Mouse (Mus musculus): ENCODE measurements around the gene Csnk2a1. TPM values are rescaled to one million over a fixed set of nuclear protein-coding genes. Genes with fewer than 3 reads are reported as not detected.

Gene Csnk2a1
- polyA plus RNA-seq (2015; fragmentation: Nextera tagmentation; extraction: Ambion mirVana), result 89.7 and 99.2 TPM in 2 replicates

DNA sequence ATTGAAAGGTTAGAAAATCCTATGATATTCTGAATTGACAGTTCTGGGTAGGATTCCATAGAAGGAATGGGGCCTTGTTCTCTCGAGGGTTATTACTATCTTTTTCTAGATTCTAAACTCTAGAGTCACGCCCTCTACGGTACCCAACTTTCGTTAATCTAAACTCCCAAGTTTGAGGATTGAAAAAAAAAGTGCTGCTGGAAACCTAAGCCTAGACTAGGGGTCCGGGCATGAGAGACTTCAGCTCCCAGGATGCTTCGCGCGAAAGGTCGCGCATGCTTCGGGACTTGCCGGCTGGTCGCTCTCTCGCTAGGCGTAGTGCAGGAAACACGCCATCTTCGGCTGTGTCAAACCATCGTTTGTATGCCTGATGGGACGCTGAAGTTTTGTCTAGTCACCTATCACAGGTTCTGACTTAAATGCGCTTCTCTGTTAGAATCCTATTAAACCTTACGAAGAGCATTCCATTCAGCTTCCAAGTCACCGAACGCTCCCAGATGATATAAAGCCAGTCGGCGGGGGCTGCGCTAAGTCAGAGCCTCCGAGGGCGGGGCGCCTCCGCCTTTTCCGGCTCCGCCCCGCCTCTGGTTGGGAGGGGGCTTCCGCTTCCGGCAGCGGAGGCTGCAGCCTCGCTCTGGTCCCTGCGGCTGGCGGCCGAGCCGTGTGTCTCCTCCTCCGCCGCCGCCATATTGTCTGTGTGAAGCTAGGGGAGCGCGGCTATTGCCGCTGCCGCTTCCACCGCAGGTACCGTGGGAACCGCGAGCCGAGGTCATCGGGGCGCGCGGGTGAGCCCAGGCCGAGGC, at the start of gene Csnk2a1:
Csnk2a1 (plus strand) TSS at position 592 of the 803 bp plus-strand sequence.
- Histone ChIP-seq H3K9ac (peak within 1 kb of the TSS; percentile 90), H3K27me3 (no peaks in the 10 kb centered on the region), H3K4me3 (peak within 1 kb of the TSS; percentile 95), H3K36me3 (no peaks in the 10 kb centered on the region), H3K27ac (replicated peaks) (peak within 1 kb of the TSS; percentile 96), H3K4me1 (replicated peaks) (peaks cover 16% of the 10 kb centered on the region), H3K9me3 (no peaks in the 10 kb centered on the region), H3K4me2 (peak within 1 kb of the TSS; percentile 73)
- under 1% methylated on average over 57 of the region's 58 CpGs for WGBS
- ATAC-seq (ENCODE audit: low read depth), result peak; percentile 96

DNA sequence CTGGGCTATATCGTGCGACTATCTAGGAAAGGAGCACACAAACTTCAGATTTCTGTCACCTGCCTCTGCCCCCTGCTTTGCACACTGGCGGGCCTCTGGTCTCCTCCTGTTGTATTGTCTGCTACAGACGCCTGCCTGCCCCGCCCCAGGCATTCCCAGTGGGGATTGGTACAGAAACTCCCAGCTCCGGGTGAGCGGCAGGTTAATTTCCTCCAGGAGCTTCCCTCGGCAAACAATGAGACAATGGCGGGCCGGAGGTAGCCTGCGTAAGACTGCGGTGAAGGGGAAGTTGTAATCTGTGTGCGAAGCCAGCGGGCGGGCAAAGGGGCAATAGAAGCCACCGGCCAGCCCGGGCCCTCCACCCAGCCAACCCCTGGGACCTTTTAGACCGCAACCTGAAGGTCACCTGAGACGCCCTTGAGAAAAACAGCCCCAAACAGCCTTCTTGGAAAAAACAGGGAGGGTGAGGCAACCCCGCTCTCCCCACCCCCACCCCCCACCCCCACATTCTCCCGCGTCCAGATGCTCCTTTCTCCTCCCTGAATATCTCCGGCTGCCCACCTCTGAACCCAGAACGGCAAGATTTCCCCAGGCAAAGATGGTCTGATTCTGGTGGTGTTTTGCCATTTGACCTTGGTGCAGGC, 49.4 kb upstream of the Csnk2a1 start:
- no peaks in the 10 kb centered on the region for H3K27me3 ChIP-seq
- peaks cover 12% of the 10 kb centered on the region for H3K4me1 ChIP-seq (replicated peaks)
- peak overlapping the region; percentile 41 for H3K4me2 ChIP-seq
- no peaks in the 10 kb centered on the region for H3K36me3 ChIP-seq
- 0 out of 2 replicates have a peak overlapping the region, but pooled peaks have one; percentile 6 for H3K4me3 ChIP-seq
- 0 out of 2 replicates have a peak, but pooled peaks have one; percentile 19 for ATAC-seq (ENCODE audit: low read depth)
- peak overlapping the region; percentile 47; the same call in 1 of the 2 replicates for H3K9ac ChIP-seq
- H3K27ac ChIP-seq (replicated peaks), result no peak overlapping the region
- WGBS, result 7% methylated on average over 24 of the region's 24 CpGs
- peaks cover 6% of the 10 kb centered on the region; the same call in 1 of the 2 replicates for H3K9me3 ChIP-seq

DNA sequence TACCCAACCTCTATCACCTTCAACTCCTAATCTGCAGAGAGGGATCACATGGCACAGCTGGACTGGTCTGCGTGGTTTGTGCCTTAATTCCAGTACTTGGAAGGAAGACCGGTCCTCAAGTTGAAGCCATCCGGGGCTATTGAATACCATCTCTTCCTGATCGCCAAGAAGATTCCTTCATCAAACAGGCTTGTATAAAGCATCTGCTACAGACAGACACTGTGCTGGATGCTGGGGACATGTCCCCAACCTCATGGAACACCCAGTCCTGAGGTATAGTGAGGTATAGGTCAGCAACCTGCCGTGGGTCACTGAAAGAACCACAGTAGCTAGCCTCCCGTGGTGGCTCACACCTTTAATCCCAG, 48.9 kb upstream of the Csnk2a1 start:
- Histone ChIP-seq H3K9me3 (peaks cover 6% of the 10 kb centered on the region; the same call in 1 of the 2 replicates), H3K36me3 (no peaks in the 10 kb centered on the region), H3K27ac (replicated peaks) (no peak overlapping the region), H3K27me3 (no peaks in the 10 kb centered on the region), H3K4me2 (no peak overlapping the region), H3K9ac (no peak overlapping the region), H3K4me1 (replicated peaks) (peaks cover 12% of the 10 kb centered on the region), H3K4me3 (no peak overlapping the region)
- no peak for ATAC-seq (ENCODE audit: low read depth)
- whole genome bisulfite sequencing, result 69% methylated on average over 6 of the region's 6 CpGs

DNA sequence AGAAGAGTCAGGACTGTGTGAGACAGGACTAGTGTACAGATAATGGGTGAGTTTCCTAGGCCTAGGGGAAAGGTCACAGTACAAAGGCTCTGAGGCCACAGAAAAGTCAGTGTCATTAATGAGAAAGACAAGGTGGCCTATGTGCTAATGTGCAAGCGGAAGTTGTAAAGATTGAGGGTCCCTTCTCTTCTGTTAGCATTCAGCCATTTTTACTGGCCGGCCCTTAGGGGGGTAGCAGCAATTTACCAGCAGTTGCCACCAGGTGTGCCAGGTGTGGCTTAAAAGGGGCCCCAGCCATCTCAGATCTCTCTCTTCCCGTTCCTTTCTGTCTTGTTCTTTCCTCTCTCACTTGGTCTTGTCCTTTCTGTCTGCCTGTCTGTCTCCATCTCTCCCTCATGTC, 48.3 kb upstream of the Csnk2a1 start:
- Histone ChIP-seq H3K4me3 (no peak overlapping the region), H3K9me3 (peaks cover 6% of the 10 kb centered on the region; the same call in 1 of the 2 replicates), H3K36me3 (no peaks in the 10 kb centered on the region), H3K4me2 (no peak overlapping the region), H3K4me1 (replicated peaks) (peaks cover 12% of the 10 kb centered on the region), H3K27ac (replicated peaks) (no peak overlapping the region), H3K9ac (no peak overlapping the region), H3K27me3 (no peaks in the 10 kb centered on the region)
- no peak for ATAC-seq (ENCODE audit: low read depth)
- WGBS, result 78% methylated on average over 3 of the region's 3 CpGs

DNA sequence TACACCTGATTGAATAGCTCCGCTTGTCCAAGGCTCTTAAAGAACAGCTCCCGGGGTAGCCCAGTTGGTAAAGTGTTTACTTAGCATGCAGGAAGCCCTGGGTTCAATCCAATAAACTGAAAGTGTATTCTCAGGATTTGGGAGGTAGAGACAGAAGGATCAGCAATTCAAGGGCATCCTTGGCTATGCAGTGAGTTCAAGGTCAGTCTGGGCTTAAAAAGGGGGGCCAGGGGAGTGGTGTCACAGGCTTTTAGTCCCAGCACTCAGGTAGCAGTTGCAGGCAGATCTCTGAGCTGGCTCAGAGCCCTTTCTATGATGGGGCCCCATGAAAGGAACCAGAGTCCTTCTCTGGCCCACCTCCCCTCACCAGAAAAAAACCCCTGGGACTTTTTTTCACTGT, 47.3 kb upstream of the Csnk2a1 start:
- no peak overlapping the region for H3K27ac ChIP-seq (replicated peaks)
- H3K4me1 ChIP-seq (replicated peaks), result peaks cover 12% of the 10 kb centered on the region
- no peaks in the 10 kb centered on the region for H3K36me3 ChIP-seq
- WGBS, result 77% methylated on average over 2 of the region's 2 CpGs
- H3K4me3 ChIP-seq, result no peak overlapping the region
- peaks cover 6% of the 10 kb centered on the region; the same call in 1 of the 2 replicates for H3K9me3 ChIP-seq
- H3K4me2 ChIP-seq, result no peak overlapping the region
- no peak for ATAC-seq (ENCODE audit: low read depth)
- H3K27me3 ChIP-seq, result no peaks in the 10 kb centered on the region
- H3K9ac ChIP-seq, result no peak overlapping the region

DNA sequence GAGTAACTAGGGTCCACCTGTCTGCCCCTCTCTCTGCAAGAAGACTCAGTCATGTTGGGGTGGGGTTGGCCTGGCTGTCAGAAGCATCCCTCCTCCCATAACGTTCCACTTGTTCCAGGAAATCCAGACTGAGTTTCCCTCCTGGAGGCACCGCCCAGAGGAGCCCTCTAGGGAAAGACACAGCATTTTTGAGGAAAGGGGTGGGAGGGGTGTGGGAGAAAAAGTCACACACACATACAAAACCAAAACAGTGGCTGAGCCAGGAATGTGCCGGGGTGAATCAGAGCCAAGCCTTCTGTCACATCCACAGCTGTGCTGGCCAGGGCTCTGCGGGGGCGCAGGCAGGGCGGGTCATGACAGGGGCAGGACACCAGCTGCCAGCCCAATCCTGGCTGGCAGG, 46.3 kb upstream of the Csnk2a1 start:
- no peaks in the 10 kb centered on the region for H3K36me3 ChIP-seq
- 63% methylated on average over 6 of the region's 6 CpGs for WGBS
- ATAC-seq (ENCODE audit: low read depth), result no peak

DNA sequence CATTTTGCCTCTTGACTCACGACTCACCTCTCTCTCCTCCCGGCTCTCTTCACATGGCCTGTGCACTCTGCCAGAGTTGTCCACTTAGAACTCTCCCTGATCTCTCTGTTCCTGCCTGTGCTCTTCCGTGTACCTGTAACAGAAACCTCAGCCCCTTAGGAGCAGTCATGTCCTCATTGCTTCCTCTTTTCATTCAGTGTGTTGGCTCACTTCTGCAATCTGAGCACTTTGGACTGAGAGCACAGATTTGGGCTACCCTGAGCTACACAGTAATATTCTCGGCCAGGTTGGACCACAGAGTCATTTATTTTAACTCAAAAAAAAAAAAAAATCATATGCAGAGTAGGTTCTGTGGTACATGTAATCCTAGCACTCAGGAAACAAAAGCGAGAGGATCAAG, 39.5 kb upstream of the Csnk2a1 start:
- ATAC-seq (ENCODE audit: low read depth), result no peak
- H3K9me3 ChIP-seq, result no peaks in the 10 kb centered on the region
- 84% methylated on average over 5 of the region's 5 CpGs for WGBS
- H3K36me3 ChIP-seq, result no peaks in the 10 kb centered on the region
- no peak overlapping the region for H3K9ac ChIP-seq
- H3K4me2 ChIP-seq, result no peak overlapping the region
- no peak overlapping the region for H3K4me3 ChIP-seq
- no peaks in the 10 kb centered on the region for H3K27me3 ChIP-seq
- no peaks in the 10 kb centered on the region for H3K4me1 ChIP-seq (replicated peaks)
- no peak overlapping the region for H3K27ac ChIP-seq (replicated peaks)

More for the DNA sequence above, 46.3 kb upstream of the Csnk2a1 start:
- Histone ChIP-seq H3K9ac (no peak overlapping the region), H3K9me3 (peaks cover 4% of the 10 kb centered on the region; the same call in 1 of the 2 replicates), H3K4me3 (no peak overlapping the region), H3K27ac (replicated peaks) (no peak overlapping the region), H3K4me1 (replicated peaks) (peaks cover 12% of the 10 kb centered on the region), H3K27me3 (no peaks in the 10 kb centered on the region), H3K4me2 (no peak overlapping the region)

DNA sequence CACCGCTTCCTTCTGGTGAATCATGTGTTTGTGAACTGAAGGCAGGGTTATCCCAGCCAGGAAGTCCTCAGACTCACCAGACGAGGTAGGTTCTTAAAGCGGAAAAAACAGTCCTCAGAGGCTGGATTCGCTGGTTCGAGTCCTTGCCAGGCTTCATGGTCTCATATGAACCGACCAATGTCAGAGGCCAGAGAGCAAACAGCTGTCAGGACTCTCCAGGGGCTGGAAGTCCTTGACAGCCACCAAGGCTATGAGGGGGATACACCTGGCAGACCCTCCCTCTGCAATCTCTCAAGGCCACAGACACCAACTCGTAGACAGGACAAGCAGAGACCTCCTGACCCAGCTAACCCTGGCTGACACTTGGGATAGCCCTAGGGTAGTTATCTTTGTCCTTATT, 37.4 kb upstream of the Csnk2a1 start:
- Histone ChIP-seq H3K27me3 (no peaks in the 10 kb centered on the region), H3K9me3 (no peaks in the 10 kb centered on the region), H3K36me3 (no peaks in the 10 kb centered on the region), H3K4me3 (no peak overlapping the region), H3K4me1 (replicated peaks) (no peaks in the 10 kb centered on the region), H3K4me2 (no peak overlapping the region), H3K27ac (replicated peaks) (no peak overlapping the region), H3K9ac (no peak overlapping the region)
- no peak for ATAC-seq (ENCODE audit: low read depth)
- 78% methylated on average over 7 of the region's 7 CpGs for WGBS

DNA sequence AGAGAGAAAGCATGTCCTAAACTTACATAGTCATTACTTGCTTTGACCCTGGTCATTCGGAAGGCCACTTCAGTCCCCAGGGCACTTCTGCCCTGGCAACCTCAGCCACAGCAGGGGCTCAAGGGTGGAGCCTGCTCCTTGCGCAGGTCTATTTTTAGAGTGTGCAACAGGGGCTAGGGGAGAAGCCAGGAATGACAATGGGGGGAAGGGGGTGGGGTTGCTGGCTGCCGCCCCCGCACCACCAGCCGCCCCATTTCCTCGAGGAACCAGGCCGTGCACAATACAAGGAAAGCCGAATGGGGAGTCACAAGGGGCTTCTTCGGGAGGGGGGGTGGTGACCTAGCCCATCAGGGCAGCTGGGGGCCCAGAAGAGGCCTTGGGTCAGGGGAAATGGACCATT, 37.0 kb upstream of the Csnk2a1 start:
- H3K4me3 ChIP-seq, result no peak overlapping the region
- H3K36me3 ChIP-seq, result no peaks in the 10 kb centered on the region
- H3K27me3 ChIP-seq, result no peaks in the 10 kb centered on the region
- H3K9ac ChIP-seq, result no peak overlapping the region
- H3K9me3 ChIP-seq, result no peaks in the 10 kb centered on the region
- no peaks in the 10 kb centered on the region for H3K4me1 ChIP-seq (replicated peaks)
- H3K4me2 ChIP-seq, result no peak overlapping the region
- H3K27ac ChIP-seq (replicated peaks), result no peak overlapping the region
- 61% methylated on average over 9 of the region's 9 CpGs for WGBS
- no peak for ATAC-seq (ENCODE audit: low read depth)

DNA sequence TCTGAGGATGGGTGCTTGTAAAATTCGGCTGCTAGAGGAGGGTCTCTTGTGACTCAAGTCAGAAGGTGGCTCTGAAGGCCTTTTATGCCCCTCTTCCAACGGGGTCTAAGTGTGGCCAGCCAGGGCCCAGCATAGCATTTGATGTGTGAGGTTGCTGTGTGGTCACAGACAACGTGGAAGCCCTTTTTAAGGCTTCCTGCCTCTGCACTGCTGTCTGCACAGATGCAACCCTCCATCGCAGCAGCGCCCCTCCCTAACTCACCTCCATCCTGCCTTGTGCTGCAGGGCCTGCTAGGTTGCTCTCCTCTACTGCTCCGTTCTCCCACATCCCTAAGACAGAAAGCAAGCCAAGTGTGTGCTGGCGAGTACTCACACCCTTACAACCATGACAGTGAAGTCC, 36.5 kb upstream of the Csnk2a1 start:
- Histone ChIP-seq H3K4me2 (no peak overlapping the region), H3K27me3 (no peaks in the 10 kb centered on the region), H3K4me3 (no peak overlapping the region), H3K4me1 (replicated peaks) (no peaks in the 10 kb centered on the region), H3K9me3 (no peaks in the 10 kb centered on the region), H3K36me3 (no peaks in the 10 kb centered on the region), H3K27ac (replicated peaks) (no peak overlapping the region), H3K9ac (no peak overlapping the region)
- 73% methylated on average over 7 of the region's 7 CpGs for WGBS
- ATAC-seq (ENCODE audit: low read depth), result no peak

DNA sequence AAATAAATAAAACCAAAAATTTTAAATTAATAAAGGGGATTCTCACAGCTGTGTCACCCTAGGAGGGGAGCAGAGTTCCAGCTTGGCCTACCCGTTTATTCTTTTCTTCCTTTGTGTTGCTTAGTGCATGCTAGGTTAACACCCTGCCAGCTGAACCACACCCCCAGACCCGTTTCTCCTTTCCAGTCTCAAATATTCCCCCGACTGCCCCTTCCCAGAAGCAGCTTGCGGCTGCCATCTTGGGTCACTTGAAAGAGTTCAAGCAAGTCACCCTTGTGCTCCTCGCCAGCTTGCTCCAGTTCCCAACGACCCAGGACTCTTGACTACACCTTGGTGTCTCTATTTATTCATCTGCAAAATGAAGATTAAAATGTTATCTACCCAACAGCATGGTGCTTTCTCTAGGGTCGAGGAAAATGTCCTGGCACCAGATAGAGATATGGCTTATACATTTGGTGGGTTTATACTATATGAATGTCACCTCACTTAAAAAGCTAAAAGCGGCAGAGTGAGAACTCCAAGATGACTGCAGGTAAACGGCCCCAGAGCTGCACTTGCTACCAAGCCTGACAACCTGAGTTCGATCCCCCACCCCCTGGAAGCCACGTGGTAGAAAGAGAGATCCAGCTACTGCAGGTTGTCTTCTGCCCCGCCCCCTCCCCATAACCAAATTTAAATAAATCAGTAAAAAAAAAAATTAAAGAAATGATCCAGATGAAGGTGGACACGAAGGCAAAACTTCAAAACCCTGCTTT, 33.9 kb upstream of the Csnk2a1 start:
- Histone ChIP-seq H3K27ac (replicated peaks) (no peak overlapping the region), H3K9me3 (no peaks in the 10 kb centered on the region), H3K4me3 (no peak overlapping the region), H3K4me1 (replicated peaks) (peaks cover 6% of the 10 kb centered on the region; the same call in 1 of the 2 replicates), H3K36me3 (no peaks in the 10 kb centered on the region), H3K4me2 (no peak overlapping the region), H3K9ac (no peak overlapping the region), H3K27me3 (no peaks in the 10 kb centered on the region)
- ATAC-seq (ENCODE audit: low read depth), result no peak
- WGBS, result 72% methylated on average over 13 of the region's 13 CpGs

DNA sequence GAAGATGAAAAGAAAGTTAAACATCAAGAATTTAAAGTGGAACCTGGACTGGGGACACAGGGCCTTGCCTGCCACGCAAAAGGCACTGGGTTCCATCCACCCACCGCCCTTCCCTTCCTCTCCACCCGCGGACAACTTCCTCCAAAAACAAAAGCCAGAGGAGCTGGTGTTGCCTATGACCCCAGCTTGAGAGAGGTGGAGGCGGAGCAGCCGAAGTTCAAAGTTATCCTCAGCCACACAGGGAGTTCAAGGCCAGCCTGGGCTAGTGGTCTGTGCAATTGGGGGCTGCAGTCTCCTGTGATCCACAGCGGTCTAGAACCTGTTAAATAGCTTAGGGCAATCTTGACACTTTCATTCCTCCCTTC, 33.3 kb upstream of the Csnk2a1 start:
- WGBS, result 76% methylated on average over 7 of the region's 7 CpGs
- Histone ChIP-seq H3K4me3 (no peak overlapping the region), H3K36me3 (no peaks in the 10 kb centered on the region), H3K27ac (replicated peaks) (no peak overlapping the region), H3K9me3 (no peaks in the 10 kb centered on the region), H3K27me3 (no peaks in the 10 kb centered on the region), H3K4me2 (no peak overlapping the region), H3K4me1 (replicated peaks) (peaks cover 6% of the 10 kb centered on the region; the same call in 1 of the 2 replicates), H3K9ac (no peak overlapping the region)
- no peak for ATAC-seq (ENCODE audit: low read depth)

All from neural tube, embryonic 13.5 days (tissue).